Mouse (Mus musculus) limb, embryonic 14.5 days (tissue): ENCODE measurements around the gene Lsr. TPM values are rescaled to one million over a fixed set of nuclear protein-coding genes. Genes with fewer than 3 reads are reported as not detected.

Source experiments
- ATAC-seq: fragments of 200-750 bp; cut with Nextera tagmentation; 2 replicates; pipeline ENCODE4 v1.8.0; 2017; ENCODE audit warnings: low read depth, moderate number of reproducible peaks, moderate TSS enrichment; ENCODE audit not compliant: low FRiP score
- DNase-seq: peaks from one replicate; pipeline ENCODE4 v3.0.0-alpha.2; 2015; ENCODE audit warnings: low spot score
- H3K27ac ChIP-seq: fragments of 300-500 bp; sonication (generic); replicated peaks from 2 replicates; pipeline ENCODE4 v1.5.1; 2014; ENCODE audit warnings: low read depth, mild to moderate bottlenecking, low read length, moderate library complexity, mixed read lengths
- H3K27me3 ChIP-seq: fragments of 300-500 bp; sonication (generic); 2 replicates; pipeline ENCODE4 v1.6.1; 2014; ENCODE audit warnings: low read length, mixed read lengths; ENCODE audit not compliant: control insufficient read depth, insufficient read depth
- H3K36me3 ChIP-seq: fragments of 300-500 bp; sonication (generic); 2 replicates; pipeline ENCODE4 v1.6.1; 2014; ENCODE audit warnings: mild to moderate bottlenecking, low read length, moderate library complexity, mixed read lengths; ENCODE audit not compliant: control insufficient read depth, insufficient read depth
- H3K4me1 ChIP-seq: fragments of 300-500 bp; sonication (generic); 2 replicates; pipeline ENCODE4 v1.6.1; 2014; ENCODE audit warnings: antibody characterized with exemption, low read length, mixed read lengths; ENCODE audit not compliant: control insufficient read depth, insufficient read depth
- H3K4me2 ChIP-seq: fragments of 300-500 bp; sonication (generic); replicated peaks from 2 replicates; pipeline ENCODE4 v1.6.1; 2014; ENCODE audit warnings: low read depth, mild to moderate bottlenecking, low read length, moderate library complexity; ENCODE audit not compliant: severe bottlenecking
- H3K4me3 ChIP-seq: fragments of 300-500 bp; sonication (generic); replicated peaks from 2 replicates; pipeline ENCODE4 v1.5.1; 2014; ENCODE audit warnings: low read length
- H3K9ac ChIP-seq: fragments of 300-500 bp; sonication (generic); 2 replicates; pipeline ENCODE4 v1.6.1; 2014; ENCODE audit warnings: mild to moderate bottlenecking, low read depth, low read length, moderate library complexity; ENCODE audit not compliant: severe bottlenecking
- H3K9me3 ChIP-seq: fragments of 300-500 bp; sonication (generic); 2 replicates; pipeline ENCODE4 v1.6.1; 2016; ENCODE audit warnings: low read length; ENCODE audit not compliant: control insufficient read depth
- POLR2A ChIP-seq: fragments of 200-500 bp; IDR thresholded peaks from 2 replicates; pipeline ENCODE4 v1.8.0; 2012; ENCODE audit warnings: inconsistent platforms, mild to moderate bottlenecking, moderate library complexity, borderline replicate concordance; ENCODE audit not compliant: insufficient read depth, insufficient read length; ENCODE audit errors: extremely low read depth
- WGBS: fragments of 180-500 bp; shearing (Covaris S2); extraction: QIAGEN DNeasy Blood & Tissue Kit; methylation state at CpG from one replicate; pipeline ENCODE4 v1.1.7; 2014; 5-methylcytosine and 5-hydroxymethylcytosine counted together
- polyA plus RNA-seq, 2 experiments: library from polyadenylated mRNA; depleted of rRNA in 1 of 2; stranded (reverse) in 1 of 2; unstranded in 1 of 2; fragments of >200 nt; fragmentation: Nextera tagmentation in 1 of 2; extraction: Ambion mirVana in 1 of 2; gene quantifications; 2 replicates each; pipeline versions ENCODE4 v1.2.1 to v1.2.3; 2012 to 2014

Gene Lsr
- polyA plus RNA-seq, 2 experiments: 24.3 to 29.4 TPM

DNA sequence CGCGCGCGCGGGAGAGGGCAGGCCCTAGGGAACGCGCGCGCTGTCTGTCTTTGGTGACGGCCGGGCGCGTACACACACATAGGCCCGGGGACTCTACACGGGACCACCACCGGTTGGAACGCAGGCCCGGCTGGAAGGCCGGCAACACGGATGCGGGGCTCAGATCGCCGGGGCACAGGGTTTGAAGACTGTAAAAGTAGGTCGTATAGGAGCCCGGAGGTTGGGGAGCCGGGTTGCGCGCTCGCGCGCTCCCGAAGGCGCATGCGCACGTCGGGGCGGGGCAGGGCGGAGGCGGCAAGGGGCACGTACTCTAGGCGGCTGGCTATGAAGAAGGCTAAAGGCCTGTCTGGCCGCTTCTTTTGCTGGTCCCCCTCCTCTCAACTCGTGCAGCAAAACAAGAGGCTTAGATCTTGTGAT is 15.9 kb downstream of the Lsr start:
- Histone ChIP-seq H3K4me2 (peak overlapping the region; percentile 63), H3K27ac (peak overlapping the region; percentile 97), H3K9ac (peak overlapping the region; percentile 99), H3K4me1 (peaks cover 12% of the 10 kb centered on the region), H3K9me3 (no peaks in the 10 kb centered on the region), H3K27me3 (no peaks in the 10 kb centered on the region), H3K4me3 (peak overlapping the region; percentile 96), H3K36me3 (peaks cover 49% of the 10 kb centered on the region)
- WGBS: under 1% methylated on average over 43 of the region's 43 CpGs
- peak; percentile 68 for ATAC-seq
- peak; percentile 86 for DNase-seq
- peak; percentile 43; the same call in 1 of the 2 replicates for TF ChIP-seq POLR2A

DNA sequence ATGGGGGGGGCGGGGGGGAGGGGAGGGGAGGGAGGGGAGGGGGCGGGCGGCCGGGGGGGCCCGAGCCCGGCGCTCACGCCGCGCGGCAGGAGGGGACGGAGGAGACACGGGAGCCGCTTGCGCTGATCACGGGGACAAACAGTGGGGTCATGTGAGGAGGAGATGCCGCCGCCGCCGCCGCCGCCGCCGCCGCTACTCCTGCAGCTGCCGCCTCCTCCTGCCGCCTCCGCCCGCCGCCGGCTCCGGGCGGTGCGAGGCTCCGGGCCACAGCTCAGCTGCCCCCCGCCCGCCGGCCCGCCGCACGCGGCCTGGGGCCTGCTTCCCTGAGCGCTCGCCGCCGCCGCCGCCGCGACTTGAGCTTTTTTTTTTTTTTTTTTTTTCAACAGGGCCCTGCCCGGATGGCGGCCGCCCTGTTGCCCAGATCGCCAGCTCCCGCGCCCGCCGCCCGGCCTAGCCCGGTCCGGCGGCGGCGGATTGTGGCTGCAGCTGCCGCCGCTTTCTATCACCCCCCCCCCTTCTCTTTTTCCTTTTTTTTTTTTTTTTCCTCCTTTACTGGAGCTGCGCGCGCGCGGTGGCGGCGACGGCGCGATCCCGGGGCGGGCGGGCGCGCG is 16.4 kb downstream of the Lsr start, which contains the start of gene Usf2:
Usf2 (minus strand) TSS at position 48 of the 611 bp plus-strand sequence.
- no peaks in the 10 kb centered on the region for H3K27me3 ChIP-seq
- no peaks in the 10 kb centered on the region for H3K9me3 ChIP-seq
- H3K36me3 ChIP-seq: peaks cover 54% of the 10 kb centered on the region
- peak within 1 kb of the TSS; percentile 96 for H3K4me3 ChIP-seq
- peaks cover 12% of the 10 kb centered on the region for H3K4me1 ChIP-seq
- peak within 1 kb of the TSS; percentile 77 for H3K4me2 ChIP-seq
- peak within 1 kb of the TSS; percentile 99 for H3K9ac ChIP-seq
- TF ChIP-seq POLR2A: no peak; the same call in 1 of the 2 replicates
- H3K27ac ChIP-seq: peak within 1 kb of the TSS; percentile 97
- ATAC-seq (peak; percentile 64), DNase-seq (peak; percentile 76)
- under 1% methylated on average over 25 of the region's 82 CpGs for WGBS

DNA sequence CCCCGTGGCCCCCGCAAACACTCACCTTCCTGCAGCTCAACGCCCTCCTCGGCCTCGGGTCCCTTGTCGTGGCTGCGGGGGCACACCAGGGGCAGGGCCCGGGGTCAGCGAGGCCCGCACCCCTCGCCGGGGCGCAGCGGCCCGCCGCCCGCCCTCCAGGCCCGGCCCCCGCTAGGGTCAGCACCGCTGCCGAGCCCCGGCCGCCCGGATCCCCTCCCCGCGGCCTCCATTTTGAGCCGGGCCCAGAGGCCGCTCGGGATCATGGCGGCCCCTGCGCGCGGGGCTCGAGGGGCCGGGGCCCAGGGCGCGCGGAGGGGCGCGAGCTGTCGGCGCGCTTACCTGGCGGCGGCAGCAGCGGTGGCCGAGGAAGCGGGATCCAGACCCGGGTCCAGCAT is 16.9 kb downstream of the Lsr start:
- peak overlapping the region; percentile 97 for H3K27ac ChIP-seq
- DNase-seq (no peak), ATAC-seq (peak; percentile 35)
- 2% methylated on average over 10 of the region's 49 CpGs for WGBS
- H3K4me2 ChIP-seq: peak overlapping the region; percentile 77
- H3K36me3 ChIP-seq: peaks cover 59% of the 10 kb centered on the region
- H3K9me3 ChIP-seq: no peaks in the 10 kb centered on the region
- peak overlapping the region; percentile 99 for H3K9ac ChIP-seq
- H3K27me3 ChIP-seq: no peaks in the 10 kb centered on the region
- peak overlapping the region; percentile 96 for H3K4me3 ChIP-seq
- H3K4me1 ChIP-seq: peaks cover 12% of the 10 kb centered on the region
- no peak for TF ChIP-seq POLR2A

DNA sequence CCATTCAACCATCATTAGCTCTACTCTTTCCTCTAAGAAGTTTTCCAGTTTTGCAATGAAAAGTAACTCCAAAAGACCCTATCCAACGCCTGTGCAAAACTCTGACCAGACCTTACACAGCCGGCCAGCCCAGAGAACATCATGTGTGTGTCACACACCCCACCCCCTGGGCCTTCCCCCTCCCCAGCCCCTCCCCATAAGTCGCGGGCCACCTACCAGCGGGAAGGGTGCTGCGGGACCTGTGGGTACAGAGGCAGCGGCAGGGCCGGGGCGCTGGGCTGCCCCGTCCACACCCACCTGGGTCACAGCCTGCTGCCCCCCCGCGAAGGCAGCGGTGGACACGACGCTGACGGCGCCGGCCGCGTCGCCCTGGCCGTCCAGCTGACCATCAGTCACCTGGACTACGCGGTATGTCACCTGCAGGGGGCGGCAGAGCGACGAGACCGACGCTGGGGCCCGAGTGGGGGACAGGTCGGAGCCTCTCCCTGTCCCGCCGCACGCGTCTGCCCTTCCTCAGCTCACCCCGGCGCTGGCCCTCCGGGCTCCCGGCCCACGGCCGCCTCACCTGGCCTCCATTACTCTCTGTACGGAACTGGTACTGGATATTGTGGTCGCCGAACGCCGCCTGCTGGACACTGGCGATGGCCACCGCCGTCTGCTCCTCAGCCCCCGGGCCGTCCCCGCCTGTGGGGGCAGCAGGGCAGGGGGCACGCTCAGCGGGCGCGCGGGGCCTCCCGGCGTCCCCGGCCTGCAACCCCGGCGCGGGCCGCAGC is 17.5 kb downstream of the Lsr start:
- TF ChIP-seq POLR2A: peak; percentile 39; the same call in 1 of the 2 replicates
- 2% methylated on average over 34 of the region's 64 CpGs for WGBS
- H3K4me3 ChIP-seq: peak overlapping the region; percentile 96
- H3K4me1 ChIP-seq: peaks cover 12% of the 10 kb centered on the region
- H3K27me3 ChIP-seq: no peaks in the 10 kb centered on the region
- peaks cover 65% of the 10 kb centered on the region for H3K36me3 ChIP-seq
- H3K9ac ChIP-seq: peak overlapping the region; percentile 99
- no peaks in the 10 kb centered on the region for H3K9me3 ChIP-seq
- peak overlapping the region; percentile 77 for H3K4me2 ChIP-seq
- ATAC-seq (peak; percentile 75), DNase-seq (peak; percentile 90)
- peak overlapping the region; percentile 97 for H3K27ac ChIP-seq

DNA sequence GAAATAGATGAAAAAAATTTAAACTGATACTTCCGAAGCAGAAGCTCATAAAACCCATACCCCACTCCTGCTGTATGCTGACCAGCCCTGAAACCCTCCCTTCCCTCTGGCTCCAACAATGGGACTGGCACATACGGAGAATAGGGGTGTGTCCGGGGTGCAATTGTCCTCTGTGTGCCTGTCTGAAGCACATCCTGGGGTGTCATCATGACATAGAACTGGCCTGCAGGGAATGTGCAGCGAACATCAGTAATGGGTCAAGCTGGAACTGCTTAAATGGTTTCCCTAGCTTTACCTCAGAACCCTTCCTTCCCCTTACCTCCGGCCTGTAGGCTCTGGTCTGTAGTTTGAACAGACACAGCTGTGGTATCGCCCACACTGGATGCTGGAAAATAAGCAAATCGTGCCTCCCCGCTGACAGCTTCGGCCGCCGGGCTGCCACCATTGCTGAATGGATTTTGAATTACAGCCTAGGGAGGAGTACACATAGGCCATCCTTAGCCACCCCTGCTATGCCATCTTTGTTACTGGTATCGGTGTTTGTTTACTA is 18.2 kb downstream of the Lsr start:
- H3K4me3 ChIP-seq: peak overlapping the region; percentile 96
- TF ChIP-seq POLR2A: no peak
- DNase-seq (no peak), ATAC-seq (no peak)
- peak overlapping the region; percentile 99 for H3K9ac ChIP-seq
- no peaks in the 10 kb centered on the region for H3K9me3 ChIP-seq
- H3K27ac ChIP-seq: no peak overlapping the region
- 90% methylated on average over 12 of the region's 12 CpGs for WGBS
- peaks cover 12% of the 10 kb centered on the region for H3K4me1 ChIP-seq
- peak overlapping the region; percentile 77 for H3K4me2 ChIP-seq
- H3K36me3 ChIP-seq: peaks cover 70% of the 10 kb centered on the region
- H3K27me3 ChIP-seq: no peaks in the 10 kb centered on the region
